Mouse (Mus musculus) effector memory CD4-positive, alpha-beta T cell, adult 5 months (primary cell): ENCODE data around the gene Fam24b. TPM values are rescaled to one million over a fixed set of nuclear protein-coding genes. Genes with fewer than 3 reads are reported as not detected.

Experiments
- polyA plus RNA-seq: library from polyadenylated mRNA; unstranded; fragments of 100-300 nt; shearing (Covaris generic); gene quantifications from one replicate; pipeline ENCODE4 v1.2.1, GENCODE M21; 2017

The Fam24b gene
- polyA plus RNA-seq, result not detected

GRCm38 (mm10) chr7:131329416-131329815 lies at the start of gene Fam24b:
Fam24b (minus strand) TSS chr7:131329516.

DNA sequence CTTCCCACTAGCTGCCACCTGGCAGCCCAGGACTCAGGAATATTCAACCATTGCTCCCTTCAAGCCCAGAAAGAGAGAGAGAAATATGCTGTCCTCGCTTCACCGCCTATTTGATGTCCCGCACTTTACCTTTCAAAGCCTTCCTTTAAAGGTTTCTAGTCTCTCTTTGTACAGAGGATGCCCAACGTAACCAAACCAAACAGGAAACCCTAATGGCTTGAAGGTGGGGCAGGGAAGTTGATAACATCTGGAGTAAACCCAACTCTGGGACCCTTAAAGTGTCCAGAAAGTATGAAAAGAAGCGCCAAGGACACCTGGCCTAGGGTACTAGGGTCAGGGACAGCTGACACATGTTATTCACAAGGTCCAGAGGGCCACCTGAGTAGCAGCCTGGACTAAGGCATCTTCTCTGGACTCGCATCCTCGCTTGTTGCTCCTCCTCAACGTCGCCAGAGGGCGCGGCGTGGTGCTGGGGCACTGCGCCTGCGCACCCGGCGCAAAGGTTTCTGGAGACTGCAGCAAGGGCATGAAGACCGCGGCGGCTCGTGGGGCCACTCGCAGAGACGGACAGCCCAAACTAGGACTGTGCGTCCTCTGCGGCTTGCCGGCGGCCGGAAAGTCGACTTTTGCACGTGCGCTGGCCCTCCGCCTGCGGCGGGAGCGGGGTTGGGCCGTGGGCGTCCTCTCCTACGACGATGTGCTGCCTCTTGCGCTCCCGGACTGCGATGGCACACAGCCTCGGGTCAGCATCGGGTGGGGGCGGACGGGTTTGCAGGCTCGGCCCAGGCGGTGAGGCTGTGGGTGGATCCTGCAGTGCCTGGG lies 41.5 kb upstream of the Fam24b start, which contains the start of gene Pstk:
Pstk (plus strand) TSS at position 494 of the 822 bp plus-strand sequence.

GRCm38 (mm10) chr7:131362615-131363300 lies 33.4 kb upstream of the Fam24b start, which contains the start of gene 2310057M21Rik:
2310057M21Rik (minus strand) TSS chr7:131362759.

DNA sequence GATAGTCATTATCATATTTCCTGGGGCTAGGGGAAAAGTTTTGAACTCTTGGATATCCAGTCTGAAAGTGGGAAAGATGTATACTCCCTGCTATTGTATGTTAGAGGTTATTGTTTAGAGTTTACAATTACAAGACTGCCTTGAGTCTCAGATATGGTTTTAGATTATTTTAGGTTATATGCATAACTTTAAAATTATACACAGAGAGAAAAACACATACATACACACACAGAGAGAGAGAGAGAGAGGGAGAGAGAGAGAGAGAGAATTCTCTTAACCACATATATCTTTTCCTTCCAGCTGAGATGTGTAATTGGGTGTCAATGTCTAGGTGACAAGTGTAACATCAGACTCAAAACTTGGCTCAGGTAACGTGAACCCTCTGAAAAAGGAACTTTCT lies 4.2 kb upstream of the Fam24b start, which contains the start of gene Fam24a:
Fam24a (plus strand) TSS at position 301 of the 400 bp plus-strand sequence.

GRCm38 (mm10) chr7:131322192-131322591 lies 7.1 kb downstream of the Fam24b start, which contains the start of gene Cuzd1:
Cuzd1 (minus strand) TSS chr7:131322292.

Other genes starting within 250 kb of the Fam24b start
- not detected for gene 4933402N03Rik, start 183.2 kb downstream of the Fam24b start, polyA plus RNA-seq
- not detected for gene 5430419D17Rik, start 155.1 kb downstream of the Fam24b start, polyA plus RNA-seq
- not detected for gene Cuzd1, start 7.2 kb downstream of the Fam24b start, polyA plus RNA-seq
- gene Fam24a, start 4.3 kb upstream of the Fam24b start, polyA plus RNA-seq, result not detected
- 12.0 TPM for gene 2310057M21Rik, start 33.2 kb upstream of the Fam24b start, polyA plus RNA-seq
- 31.0 TPM for gene Pstk, start 41.6 kb upstream of the Fam24b start, polyA plus RNA-seq
- gene Ikzf5, start 81.0 kb upstream of the Fam24b start, polyA plus RNA-seq, result 31.5 TPM
- gene Acadsb, start 81.1 kb upstream of the Fam24b start, polyA plus RNA-seq, result 50.6 TPM
- not detected for gene Hmx3, start 213.4 kb upstream of the Fam24b start, polyA plus RNA-seq
- not detected for gene Hmx2, start 219.3 kb upstream of the Fam24b start, polyA plus RNA-seq
- gene Bub3, start 230.7 kb upstream of the Fam24b start, polyA plus RNA-seq, result 81.2 TPM